ENCODE assay signal across 19 mouse cellular contexts in the genomic region with DNA sequence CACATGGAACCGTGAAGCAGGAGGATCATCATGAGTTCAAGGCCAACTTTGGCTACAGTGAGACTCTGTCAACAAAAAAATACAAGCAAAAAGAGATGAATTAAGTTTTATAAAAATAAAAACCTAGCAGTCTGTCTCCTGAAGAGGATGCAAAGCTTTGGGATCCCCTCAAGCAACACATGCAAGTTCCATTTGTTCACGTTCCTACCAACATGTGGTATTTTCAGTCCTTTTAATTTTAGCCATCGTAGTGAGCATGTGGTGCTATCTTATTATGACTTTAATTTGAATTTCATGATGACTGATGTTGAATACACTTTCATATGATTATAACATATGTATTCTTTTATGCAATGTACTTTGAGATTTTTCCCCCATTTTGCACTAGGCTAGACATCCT.
DNase-seq lines count a peak whose midpoint lies in the region; ATAC-seq and TF ChIP-seq lines count a peak whose summit lies in the region.
"Had no signal": no experiment of that assay in that cellular context is flagged by ENCODE, and none has a peak within 500 bp of the region (broad histone marks: within the 10 kb centered on the region; RNA-seq: fewer than 3 reads in every experiment).

No protein-coding gene starts in this region.

- ATAC-seq in forebrain, postnatal 0 days: peak; percentile 86
- no peak for ATAC-seq in forebrain, embryonic 12.5 days (ENCODE audit: low FRiP score)
- ATAC-seq: forebrain, embryonic 14.5 days had no signal

- no peaks in the 10 kb centered on the region for H3K9me3 ChIP-seq in forebrain, postnatal 0 days (ENCODE audit: low read length)
- H3K9me3 ChIP-seq in forebrain, embryonic 12.5 days: no peaks in the 10 kb centered on the region
- H3K9me3 ChIP-seq: embryonic facial prominence, embryonic 13.5 days; embryonic facial prominence, embryonic 15.5 days had no signal

- DNase-seq in forebrain, postnatal 0 days: peak; percentile 35
- peak; percentile 49 for DNase-seq in brain, embryonic 18.5 days (ENCODE audit: low read depth, low spot score)
- DNase-seq in thymus, postnatal 0 days (ENCODE audit: low spot score): no peak
- DNase-seq in heart, adult 2 months: no peak
- DNase-seq: adrenal gland, adult 2 months; adrenal gland, postnatal 10 days; adrenal gland, postnatal 25 days; cerebellum, adult 11 months; cerebellum, adult 18-20 months; cerebellum, adult 8-10 months; cerebellum, adult 9-11 months; cerebellum, postnatal 14 days; cerebellum, postnatal 36 days; embryo, embryonic 11 days had no signal

- 63% methylated on average over 3 of the region's 3 CpGs for whole genome bisulfite sequencing in forebrain, postnatal 0 days
- 90% methylated on average over 3 of the region's 3 CpGs for WGBS in forebrain, embryonic 12.5 days
- WGBS in heart, adult 2 months: 84% methylated on average over 3 of the region's 3 CpGs

- no peaks in the 10 kb centered on the region for H3K79me2 ChIP-seq in heart, adult 2 months (replicated peaks; ENCODE audit: control insufficient read depth, insufficient read depth, low read length)

- TF ChIP-seq POLR2A in heart, adult 2 months (IDR thresholded peaks at IDR 0.05; ENCODE audit: insufficient read depth, low read depth, low read length): no peak

- H3K4me2 ChIP-seq in forebrain, postnatal 0 days (ENCODE audit: low read depth): no peak overlapping the region
- H3K4me2 ChIP-seq in forebrain, embryonic 12.5 days: no peak overlapping the region
- H3K4me2 ChIP-seq: embryonic facial prominence, embryonic 13.5 days; embryonic facial prominence, embryonic 15.5 days had no signal

- H3K4me3 ChIP-seq in forebrain, postnatal 0 days (ENCODE audit: low read depth, low read length): no peak overlapping the region
- H3K4me3 ChIP-seq in forebrain, embryonic 12.5 days (replicated peaks): no peak overlapping the region
- H3K4me3 ChIP-seq in heart, adult 2 months: no peak overlapping the region
- H3K4me3 ChIP-seq: embryonic facial prominence, embryonic 13.5 days; embryonic facial prominence, embryonic 15.5 days; erythroblast, embryonic 14.5 days had no signal

- H3K9ac ChIP-seq in forebrain, postnatal 0 days: no peak overlapping the region
- H3K9ac ChIP-seq in forebrain, embryonic 12.5 days: no peak overlapping the region
- H3K9ac ChIP-seq in heart, adult 2 months (ENCODE audit: low read depth, low read length): no peak overlapping the region
- H3K9ac ChIP-seq: embryonic facial prominence, embryonic 13.5 days; embryonic facial prominence, embryonic 15.5 days had no signal

- no peaks in the 10 kb centered on the region for H3K4me1 ChIP-seq in forebrain, postnatal 0 days (ENCODE audit: insufficient read depth)
- H3K4me1 ChIP-seq in forebrain, embryonic 12.5 days: no peaks in the 10 kb centered on the region
- H3K4me1 ChIP-seq in heart, adult 2 months (ENCODE audit: control insufficient read depth, insufficient read depth, low read length): no peaks in the 10 kb centered on the region
- H3K4me1 ChIP-seq: embryonic facial prominence, embryonic 13.5 days; embryonic facial prominence, embryonic 15.5 days had no signal

- H3K27me3 ChIP-seq in forebrain, postnatal 0 days (ENCODE audit: insufficient read depth, low read length): no peaks in the 10 kb centered on the region
- H3K27me3 ChIP-seq in forebrain, embryonic 12.5 days: no peaks in the 10 kb centered on the region
- no peaks in the 10 kb centered on the region for H3K27me3 ChIP-seq in heart, adult 2 months (ENCODE audit: control insufficient read depth, insufficient read depth, low read length)
- H3K27me3 ChIP-seq: embryonic facial prominence, embryonic 13.5 days; embryonic facial prominence, embryonic 15.5 days had no signal

- TF ChIP-seq EP300 in heart, adult 2 months (IDR thresholded peaks at IDR 0.05; ENCODE audit: insufficient read depth, low read depth, low read length): no peak

- H3K36me3 ChIP-seq in forebrain, postnatal 0 days (ENCODE audit: insufficient read depth): no peaks in the 10 kb centered on the region
- H3K36me3 ChIP-seq in forebrain, embryonic 12.5 days (replicated peaks): no peaks in the 10 kb centered on the region
- H3K36me3 ChIP-seq in heart, adult 2 months (ENCODE audit: control insufficient read depth, insufficient read depth, low read length): no peaks in the 10 kb centered on the region
- H3K36me3 ChIP-seq: embryonic facial prominence, embryonic 13.5 days; embryonic facial prominence, embryonic 15.5 days had no signal

- intact Hi-C loops in heart, adult 2 months (cut with DNase I): no loop called here

- no peak for TF ChIP-seq CTCF in forebrain, postnatal 0 days (IDR thresholded peaks at IDR 0.05; ENCODE audit: low read depth)
- no peak for TF ChIP-seq CTCF in heart, adult 2 months (IDR thresholded peaks at IDR 0.05)

- H3K27ac ChIP-seq in forebrain, postnatal 0 days (ENCODE audit: low read depth, low read length): no peak overlapping the region
- no peak overlapping the region for H3K27ac ChIP-seq in forebrain, embryonic 12.5 days
- no peak overlapping the region for H3K27ac ChIP-seq in heart, adult 2 months
- H3K27ac ChIP-seq: embryonic facial prominence, embryonic 13.5 days; embryonic facial prominence, embryonic 15.5 days had no signal

Comparison
In these comparisons a context has a peak if more than half of its experiments do, and no peak if none do; other contexts are left out.
1. DNase-seq: peak in forebrain, postnatal 0 days (single experiment) and brain, embryonic 18.5 days (single experiment); none in thymus, postnatal 0 days (single experiment) and heart, adult 2 months (0 of 2).